ENCODE assay signal across 9 mouse cellular contexts in the genomic region with DNA sequence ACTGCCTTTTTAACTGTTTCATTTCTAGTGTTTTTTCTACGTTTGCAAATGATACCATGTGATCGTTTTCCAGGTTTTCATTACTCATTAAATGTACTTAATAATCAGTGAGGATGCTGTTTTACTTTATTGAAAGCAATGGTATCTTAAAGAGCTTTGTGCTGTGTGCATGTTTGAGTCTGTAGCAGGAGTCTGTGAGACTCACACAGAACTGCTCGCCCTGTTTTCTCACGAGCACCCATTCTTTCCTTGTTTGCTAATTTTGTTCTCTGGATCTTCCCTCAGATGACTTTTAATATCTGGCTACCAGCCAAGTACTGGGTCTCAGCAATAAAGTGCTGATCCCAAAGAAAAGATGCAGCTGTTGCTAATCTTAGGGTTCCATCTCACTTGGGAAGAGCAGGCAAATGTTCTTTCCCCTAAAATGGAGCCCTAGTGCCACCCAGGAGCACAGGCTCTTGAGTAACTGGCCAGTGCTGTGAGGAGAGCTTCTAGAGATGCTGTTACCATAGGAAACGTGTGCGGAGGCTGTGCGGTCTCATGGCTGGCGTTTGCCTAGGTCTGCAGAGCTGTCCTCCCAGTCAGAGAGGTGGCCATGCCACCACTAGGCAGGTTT. TPM values are rescaled to one million over a fixed set of nuclear protein-coding genes. Genes with fewer than 3 reads are reported as not detected.
DNase-seq lines count a peak whose midpoint lies in the region; ATAC-seq lines count a peak whose summit lies in the region.
"Had no signal": no experiment of that assay in that cellular context is flagged by ENCODE, and none has a peak within 500 bp of the region (broad histone marks: within the 10 kb centered on the region; RNA-seq: fewer than 3 reads in every experiment).

No protein-coding gene starts in this region.

- peak; percentile 63 for ATAC-seq in forebrain, embryonic 16.5 days
- ATAC-seq in midbrain, embryonic 12.5 days (ENCODE audit: low FRiP score, low read depth) = peak; percentile 68
- no peak for ATAC-seq in monocyte, adult 5-6 weeks (replicated peaks; ENCODE audit: insufficient number of reproducible peaks, low FRiP score, low TSS enrichment, poor library complexity, severe bottlenecking)
- ATAC-seq in megakaryocyte progenitor cell, adult 5-6 weeks (replicated peaks; ENCODE audit: poor library complexity) = no peak

- H3K36me3 ChIP-seq in forebrain, embryonic 16.5 days (ENCODE audit: control insufficient read depth, insufficient read depth) = 0 out of 2 replicates have a peak, but pooled peaks cover 9% of the 10 kb centered on the region
- H3K36me3 ChIP-seq in midbrain, embryonic 12.5 days = peaks cover 19% of the 10 kb centered on the region

- H3K27ac ChIP-seq in forebrain, embryonic 16.5 days (ENCODE audit: low read length) = peak overlapping the region; percentile 80
- peak overlapping the region; percentile 71 for H3K27ac ChIP-seq in midbrain, embryonic 12.5 days (replicated peaks)
- H3K27ac ChIP-seq: limb, embryonic 15.5 days had no signal

- intact Hi-C loops in heart, postnatal 36 days (cut with DNase I) = no loop called here

- peak overlapping the region; percentile 36 for H3K4me2 ChIP-seq in forebrain, embryonic 16.5 days (ENCODE audit: low read length)
- peak overlapping the region; percentile 14 for H3K4me2 ChIP-seq in midbrain, embryonic 12.5 days (replicated peaks)
- H3K4me2 ChIP-seq: limb, embryonic 15.5 days had no signal

- peaks cover 24% of the 10 kb centered on the region for H3K4me1 ChIP-seq in forebrain, embryonic 16.5 days (replicated peaks; ENCODE audit: control insufficient read depth, insufficient read depth, low read length)
- H3K4me1 ChIP-seq in midbrain, embryonic 12.5 days = peaks cover 17% of the 10 kb centered on the region

- no peaks in the 10 kb centered on the region for H3K27me3 ChIP-seq in forebrain, embryonic 16.5 days (replicated peaks; ENCODE audit: control insufficient read depth, insufficient read depth, low read length)
- peaks cover 7% of the 10 kb centered on the region; the same call in 1 of the 2 replicates for H3K27me3 ChIP-seq in midbrain, embryonic 12.5 days
- H3K27me3 ChIP-seq: limb, embryonic 15.5 days had no signal

- WGBS in forebrain, embryonic 16.5 days = 20% methylated on average over 8 of the region's 8 CpGs
- 46% methylated on average over 8 of the region's 8 CpGs for WGBS in midbrain, embryonic 12.5 days

- peak overlapping the region; percentile 7; the same call in 1 of the 2 replicates for H3K9ac ChIP-seq in forebrain, embryonic 16.5 days (replicated peaks; ENCODE audit: low read depth, low read length)
- no peak overlapping the region for H3K9ac ChIP-seq in midbrain, embryonic 12.5 days (replicated peaks)
- H3K9ac ChIP-seq: limb, embryonic 15.5 days had no signal

- H3K9me3 ChIP-seq in forebrain, embryonic 16.5 days (ENCODE audit: control insufficient read depth, low read length) = no peaks in the 10 kb centered on the region
- H3K9me3 ChIP-seq in midbrain, embryonic 12.5 days = no peaks in the 10 kb centered on the region
- H3K9me3 ChIP-seq: limb, embryonic 15.5 days had no signal

- H3K4me3 ChIP-seq in forebrain, embryonic 16.5 days (replicated peaks; ENCODE audit: low read length) = no peak overlapping the region
- H3K4me3 ChIP-seq in midbrain, embryonic 12.5 days = no peak overlapping the region
- H3K4me3 ChIP-seq: limb, embryonic 15.5 days had no signal

- peak; percentile 25 for DNase-seq in heart, adult 8-10 months (ENCODE audit: low spot score)
- DNase-seq in heart, postnatal 36 days = no peak
- DNase-seq in Muller cell, postnatal 12 days (ENCODE audit: inconsistent ontology term) = peak; percentile 42
- no peak for DNase-seq in urinary bladder, postnatal 25 days (ENCODE audit: low spot score)

RNA-seq across cellular contexts. Expression of a gene that starts 59.7 kb away (rescaled TPM):
- 10 to 100 TPM; 57.2 to 84.5 (median 66.5) TPM for total RNA-seq in heart, adult 8-10 months (2022)
- 10 to 100 TPM; 74.1 to 77.0 TPM for total RNA-seq in heart, postnatal 36 days (2021)
- 172 and 179 TPM in 2 replicates for polyA plus RNA-seq in forebrain, embryonic 16.5 days (2015; fragmentation: Nextera tagmentation; extraction: Ambion mirVana)
- 89.0 and 100 TPM in 2 replicates for polyA plus RNA-seq in midbrain, embryonic 12.5 days (2016; fragmentation: Nextera tagmentation; extraction: Ambion mirVana)
- 66.5 to 142 TPM (median 122 TPM) in 3 replicates for total RNA-seq in monocyte, adult 5-6 weeks (2017)
- 29.2 and 29.4 TPM in 2 replicates for total RNA-seq in megakaryocyte progenitor cell, adult 5-6 weeks (2015)
- total RNA-seq in megakaryocyte progenitor cell, adult 5-6 weeks (2017) = 48.5 and 69.9 TPM in 2 replicates

Comparison
In these comparisons a context has a peak if more than half of its experiments do, and no peak if none do; other contexts are left out.
1. DNase-seq: peak in heart, adult 8-10 months (single experiment) and Muller cell, postnatal 12 days (single experiment); none in heart, postnatal 36 days (0 of 2) and urinary bladder, postnatal 25 days (single experiment).
2. ATAC-seq: peak in forebrain, embryonic 16.5 days (single experiment) and midbrain, embryonic 12.5 days (single experiment); none in monocyte, adult 5-6 weeks (single experiment) and megakaryocyte progenitor cell, adult 5-6 weeks (single experiment).